Mouse (Mus musculus): ENCODE measurements at regions not wholly inside any gene's neighbourhood (a gene's known extent, or its start where the extent isn't known, plus 50 kb on each side); places are given as distances from the start of the nearest gene placed in this dataset.

GRCm38 (mm10) chr9:41593998-41594397, 432.5 kb upstream of the Ubash3b start:
- TF ChIP-seq CTCF (IDR thresholded peaks at IDR 0.05; ENCODE audit: low read depth, low read length) (no peak), POLR2A (IDR thresholded peaks at IDR 0.05; ENCODE audit: borderline replicate concordance, low read depth, low read length) (no peak)
